Mouse (Mus musculus): ENCODE measurements around the gene Tmem143. TPM values are rescaled to one million over a fixed set of nuclear protein-coding genes. Genes with fewer than 3 reads are reported as not detected.
"Not testable (repeated sequence)": the region's sequence is repeated elsewhere in the genome, so short reads cannot be mapped to it uniquely, and the experiment has no call there.

Gene Tmem143
- polyA plus RNA-seq, 1 experiment from 2014 or later = 3.2 TPM

GRCm38 (mm10) chr7:45895931-45896516, 717 bp upstream of the Tmem143 start:
- no peaks in the 10 kb centered on the region; the same call in 1 of the 2 replicates for H3K4me1 ChIP-seq (replicated peaks; ENCODE audit: control insufficient read depth, insufficient read depth)
- DNase-seq (ENCODE audit: low spot score) (no peak), ATAC-seq (ENCODE audit: low FRiP score, low TSS enrichment) (peak; percentile 1; the same call in 1 of the 2 replicates)
- no peaks in the 10 kb centered on the region for H3K27me3 ChIP-seq (ENCODE audit: control insufficient read depth, insufficient read depth, low read length)
- 77% methylated on average over 6 of the region's 6 CpGs for WGBS
- no peak for TF ChIP-seq EP300 (optimal IDR thresholded peaks at IDR 0.05)
- TF ChIP-seq CTCF (IDR thresholded peaks at IDR 0.05; ENCODE audit: low read depth) = no peak
- H3K4me2 ChIP-seq (replicated peaks; ENCODE audit: low read depth) = 0 out of 2 replicates have a peak overlapping the region, but pooled peaks have one; percentile 35
- no peak overlapping the region for H3K27ac ChIP-seq (replicated peaks)
- H3K4me3 ChIP-seq (ENCODE audit: low read depth, low read length) = 0 out of 2 replicates have a peak overlapping the region, but pooled peaks have one; percentile 8
- H3K36me3 ChIP-seq (ENCODE audit: control insufficient read depth, insufficient read depth, low read length) = no peaks in the 10 kb centered on the region
- H3K9ac ChIP-seq (ENCODE audit: low read length) = no peak overlapping the region
- no peaks in the 10 kb centered on the region for H3K9me3 ChIP-seq (ENCODE audit: control insufficient read depth, low read length)

- TF ChIP-seq EP300 (optimal IDR thresholded peaks at IDR 0.05) (no peak), CTCF (IDR thresholded peaks at IDR 0.05; ENCODE audit: low read depth) (no peak)
- WGBS = 2% methylated on average over 19 of the region's 19 CpGs
- peak; percentile 68 for ATAC-seq (ENCODE audit: low FRiP score, low TSS enrichment)
- peak overlapping the region; percentile 50 for H3K4me3 ChIP-seq (ENCODE audit: low read depth, low read length)
- H3K36me3 ChIP-seq (ENCODE audit: control insufficient read depth, insufficient read depth, low read length) = no peaks in the 10 kb centered on the region
- DNase-seq (ENCODE audit: low spot score) = peak; percentile 67
- H3K27ac ChIP-seq (replicated peaks) = peak overlapping the region; percentile 83
- no peaks in the 10 kb centered on the region; the same call in 1 of the 2 replicates for H3K4me1 ChIP-seq (replicated peaks; ENCODE audit: control insufficient read depth, insufficient read depth)
- no peaks in the 10 kb centered on the region for H3K9me3 ChIP-seq (ENCODE audit: control insufficient read depth, low read length)
- H3K27me3 ChIP-seq (ENCODE audit: control insufficient read depth, insufficient read depth, low read length) = no peaks in the 10 kb centered on the region
- H3K4me2 ChIP-seq (replicated peaks; ENCODE audit: low read depth) = peak overlapping the region; percentile 90
- peak overlapping the region; percentile 73 for H3K9ac ChIP-seq (ENCODE audit: low read length)
Observed at GRCm38 (mm10) chr7:45897258-45897757, 567 bp downstream of the Tmem143 start.

GRCm38 (mm10) chr7:45898125-45898524, 1.4 kb downstream of the Tmem143 start:
- not testable (repeated sequence) for H3K9me3 ChIP-seq (ENCODE audit: control insufficient read depth, low read length); H3K9ac ChIP-seq (ENCODE audit: low read length); H3K4me1 ChIP-seq (replicated peaks; ENCODE audit: control insufficient read depth, insufficient read depth); ATAC-seq (ENCODE audit: low FRiP score, low TSS enrichment); H3K27ac ChIP-seq (replicated peaks); H3K36me3 ChIP-seq (ENCODE audit: control insufficient read depth, insufficient read depth, low read length); H3K4me3 ChIP-seq (ENCODE audit: low read depth, low read length); DNase-seq (ENCODE audit: low spot score); H3K27me3 ChIP-seq (ENCODE audit: control insufficient read depth, insufficient read depth, low read length)
- 52% methylated on average over 4 of the region's 4 CpGs for WGBS
- H3K4me2 ChIP-seq (replicated peaks; ENCODE audit: low read depth) = peak overlapping the region; percentile 90; the same call in 1 of the 2 replicates
- TF ChIP-seq CTCF (IDR thresholded peaks at IDR 0.05; ENCODE audit: low read depth) = peak; percentile 61

GRCm38 (mm10) chr7:45901562-45901961, 4.8 kb downstream of the Tmem143 start:
- no peaks in the 10 kb centered on the region for H3K9me3 ChIP-seq (ENCODE audit: control insufficient read depth, low read length)
- no peaks in the 10 kb centered on the region for H3K27me3 ChIP-seq (ENCODE audit: control insufficient read depth, insufficient read depth, low read length)
- H3K9ac ChIP-seq (ENCODE audit: low read length) = no peak overlapping the region
- no peak overlapping the region for H3K4me3 ChIP-seq (ENCODE audit: low read depth, low read length)
- H3K27ac ChIP-seq (replicated peaks) = no peak overlapping the region
- 43% methylated on average over 5 of the region's 5 CpGs for WGBS
- TF ChIP-seq EP300 (optimal IDR thresholded peaks at IDR 0.05) (no peak), CTCF (IDR thresholded peaks at IDR 0.05; ENCODE audit: low read depth) (no peak)
- DNase-seq (ENCODE audit: low spot score) (peak; percentile 54), ATAC-seq (ENCODE audit: low FRiP score, low TSS enrichment) (peak; percentile 48; the same call in 1 of the 2 replicates)
- H3K4me1 ChIP-seq (replicated peaks; ENCODE audit: control insufficient read depth, insufficient read depth) = no peaks in the 10 kb centered on the region; the same call in 1 of the 2 replicates
- no peak overlapping the region for H3K4me2 ChIP-seq (replicated peaks; ENCODE audit: low read depth)
- H3K36me3 ChIP-seq (ENCODE audit: control insufficient read depth, insufficient read depth, low read length) = no peaks in the 10 kb centered on the region

GRCm38 (mm10) chr7:45902481-45903002, 5.8 kb downstream of the Tmem143 start:
- DNase-seq (ENCODE audit: low spot score) (no peak), ATAC-seq (ENCODE audit: low FRiP score, low TSS enrichment) (no peak)
- no peak overlapping the region for H3K4me2 ChIP-seq (replicated peaks; ENCODE audit: low read depth)
- no peak overlapping the region for H3K9ac ChIP-seq (ENCODE audit: low read length)
- TF ChIP-seq EP300 (optimal IDR thresholded peaks at IDR 0.05) = no peak
- TF ChIP-seq CTCF (IDR thresholded peaks at IDR 0.05; ENCODE audit: low read depth) = no peak
- no peak overlapping the region for H3K4me3 ChIP-seq (ENCODE audit: low read depth, low read length)
- H3K4me1 ChIP-seq (replicated peaks; ENCODE audit: control insufficient read depth, insufficient read depth) = no peaks in the 10 kb centered on the region; the same call in 1 of the 2 replicates
- no peaks in the 10 kb centered on the region for H3K27me3 ChIP-seq (ENCODE audit: control insufficient read depth, insufficient read depth, low read length)
- H3K36me3 ChIP-seq (ENCODE audit: control insufficient read depth, insufficient read depth, low read length) = no peaks in the 10 kb centered on the region
- no peaks in the 10 kb centered on the region for H3K9me3 ChIP-seq (ENCODE audit: control insufficient read depth, low read length)
- 65% methylated on average over 12 of the region's 12 CpGs for WGBS
- H3K27ac ChIP-seq (replicated peaks) = no peak overlapping the region

GRCm38 (mm10) chr7:45906622-45907021, 9.9 kb downstream of the Tmem143 start:
- H3K27me3 ChIP-seq (ENCODE audit: control insufficient read depth, insufficient read depth, low read length) = no peaks in the 10 kb centered on the region
- no peak overlapping the region for H3K9ac ChIP-seq (ENCODE audit: low read length)
- TF ChIP-seq EP300 (optimal IDR thresholded peaks at IDR 0.05) = no peak
- no peak for TF ChIP-seq CTCF (IDR thresholded peaks at IDR 0.05; ENCODE audit: low read depth)
- no peak overlapping the region for H3K4me2 ChIP-seq (replicated peaks; ENCODE audit: low read depth)
- DNase-seq (ENCODE audit: low spot score) = no peak
- H3K4me3 ChIP-seq (ENCODE audit: low read depth, low read length) = no peak overlapping the region
- H3K36me3 ChIP-seq (ENCODE audit: control insufficient read depth, insufficient read depth, low read length) = peaks cover 10% of the 10 kb centered on the region; the same call in 1 of the 2 replicates
- no peak overlapping the region for H3K27ac ChIP-seq (replicated peaks)
- no peaks in the 10 kb centered on the region for H3K9me3 ChIP-seq (ENCODE audit: control insufficient read depth, low read length)
- 89% methylated on average over 9 of the region's 9 CpGs for WGBS
- no peak for ATAC-seq (ENCODE audit: low FRiP score, low TSS enrichment)
- no peaks in the 10 kb centered on the region for H3K4me1 ChIP-seq (replicated peaks; ENCODE audit: control insufficient read depth, insufficient read depth)

Data from stomach, postnatal 0 days (tissue).